Mouse (Mus musculus) hindbrain, embryonic 11.5 days (tissue): Measurements from ENCODE around the gene Lrfn1. TPM values are rescaled to one million over a fixed set of nuclear protein-coding genes. Genes with fewer than 3 reads are reported as not detected.

Experiments used
- ATAC-seq: fragments of 200-750 bp; cut with Nextera tagmentation; 2 replicates; pipeline ENCODE4 v1.8.0; 2017; ENCODE audit warnings: mild to moderate bottlenecking, moderate TSS enrichment, moderate library complexity; ENCODE audit not compliant: low FRiP score
- DNase-seq: peaks from one replicate; pipeline ENCODE4 v3.0.0-alpha.2; 2015; ENCODE audit warnings: low spot score
- H3K27ac ChIP-seq: fragments of 300-500 bp; sonication (generic); 2 replicates; pipeline ENCODE4 v1.5.1; 2014; ENCODE audit warnings: mild to moderate bottlenecking, low read depth, low read length
- H3K27me3 ChIP-seq: fragments of 300-500 bp; sonication (generic); 2 replicates; pipeline ENCODE4 v1.6.1; 2014; ENCODE audit warnings: mild to moderate bottlenecking, low read length, moderate library complexity, mixed read lengths; ENCODE audit not compliant: control insufficient read depth, insufficient read depth
- H3K36me3 ChIP-seq: fragments of 300-500 bp; sonication (generic); 2 replicates; pipeline ENCODE4 v1.6.1; 2014; ENCODE audit warnings: mild to moderate bottlenecking, low read length, moderate library complexity, mixed read lengths; ENCODE audit not compliant: control insufficient read depth, insufficient read depth
- H3K4me1 ChIP-seq: fragments of 300-500 bp; sonication (generic); replicated peaks from 2 replicates; pipeline ENCODE4 v1.6.1; 2014; ENCODE audit warnings: low read length, mixed read lengths; ENCODE audit not compliant: control insufficient read depth, insufficient read depth
- H3K4me2 ChIP-seq: fragments of 300-500 bp; sonication (generic); replicated peaks from 2 replicates; pipeline ENCODE4 v1.6.1; 2014; ENCODE audit warnings: mild to moderate bottlenecking, low read depth, low read length
- H3K4me3 ChIP-seq: fragments of 300-500 bp; sonication (generic); 2 replicates; pipeline ENCODE4 v1.5.1; 2014; ENCODE audit warnings: low read depth, low read length
- H3K9ac ChIP-seq: fragments of 300-500 bp; sonication (generic); 2 replicates; pipeline ENCODE4 v1.6.1; 2014; ENCODE audit warnings: low read depth, low read length
- H3K9me3 ChIP-seq: fragments of 300-500 bp; sonication (generic); 2 replicates; pipeline ENCODE4 v1.6.1; 2016; ENCODE audit warnings: low read length; ENCODE audit not compliant: control insufficient read depth
- WGBS: fragments of 180-500 bp; shearing (Covaris S2); extraction: QIAGEN DNeasy Blood & Tissue Kit; methylation state at CpG from one replicate; pipeline ENCODE4 v1.1.7; 2014; 5-methylcytosine and 5-hydroxymethylcytosine counted together
- polyA plus RNA-seq: library from polyadenylated mRNA; unstranded; fragments of >200 nt; fragmentation: Nextera tagmentation; extraction: Ambion mirVana; gene quantifications from 2 replicates; pipeline ENCODE4 v1.2.1, GENCODE M21; 2014

The Lrfn1 gene
- polyA plus RNA-seq, 1 experiment from 2014 or later: 5.8 TPM

DNA sequence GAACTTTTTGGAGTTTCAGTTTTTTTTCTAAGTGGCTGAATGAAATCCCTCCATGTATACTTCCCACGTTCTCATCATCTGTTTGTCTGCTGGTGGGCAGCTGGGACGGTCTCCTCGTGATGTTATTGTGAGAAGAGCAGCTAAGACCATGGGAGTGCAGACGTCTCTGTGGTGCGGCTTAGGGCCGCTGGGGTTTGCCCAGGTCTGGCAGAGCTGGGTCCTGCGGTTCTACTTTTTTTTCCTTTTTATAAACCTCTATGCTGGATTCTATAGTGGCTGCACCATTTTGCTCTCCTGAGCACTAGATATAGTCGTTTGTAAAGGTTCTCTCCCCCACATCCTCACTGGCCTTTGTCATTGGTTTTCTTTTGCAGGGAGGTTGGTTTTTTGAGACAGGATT is 59.7 kb downstream of the Lrfn1 start:
- H3K4me2 ChIP-seq: no peak overlapping the region
- ATAC-seq (no peak), DNase-seq (no peak)
- no peaks in the 10 kb centered on the region for H3K4me1 ChIP-seq
- H3K27me3 ChIP-seq: no peaks in the 10 kb centered on the region
- no peak overlapping the region for H3K27ac ChIP-seq
- H3K4me3 ChIP-seq: no peak overlapping the region
- H3K36me3 ChIP-seq: no peaks in the 10 kb centered on the region
- no peaks in the 10 kb centered on the region for H3K9me3 ChIP-seq
- no peak overlapping the region for H3K9ac ChIP-seq
- WGBS: 73% methylated on average over 8 of the region's 8 CpGs

Other genes starting within 250 kb of the Lrfn1 start
- 7.2 and 12.7 TPM in 2 replicates for gene Eid2, start 184.1 kb upstream of the Lrfn1 start, polyA plus RNA-seq
- 17.4 and 19.0 TPM in 2 replicates for gene Eid2b, start 174.2 kb upstream of the Lrfn1 start, polyA plus RNA-seq
- 0.46 and 0.52 TPM in 2 replicates for gene Selenov, start 160.8 kb upstream of the Lrfn1 start, polyA plus RNA-seq
- gene Dll3, start 149.7 kb upstream of the Lrfn1 start, polyA plus RNA-seq: 77.4 and 86.1 TPM in 2 replicates
- gene Timm50, start 139.9 kb upstream of the Lrfn1 start, polyA plus RNA-seq: 189 and 201 TPM in 2 replicates
- gene Supt5, start 113.2 kb upstream of the Lrfn1 start, polyA plus RNA-seq: 68.0 and 74.9 TPM in 2 replicates
- 746 and 776 TPM in 2 replicates for gene Rps16, start 101.3 kb upstream of the Lrfn1 start, polyA plus RNA-seq
- 39.5 and 48.0 TPM in 2 replicates for gene Plekhg2, start 79.4 kb upstream of the Lrfn1 start, polyA plus RNA-seq
- 3.4 and 3.9 TPM in 2 replicates for gene Zfp36, start 71.7 kb upstream of the Lrfn1 start, polyA plus RNA-seq
- 47.6 and 49.7 TPM in 2 replicates for gene Med29, start 59.3 kb upstream of the Lrfn1 start, polyA plus RNA-seq
- 77.6 and 79.9 TPM in 2 replicates for gene Paf1, start 59.0 kb upstream of the Lrfn1 start, polyA plus RNA-seq
- 6.5 and 8.7 TPM in 2 replicates for gene Gmfg, start 14.5 kb upstream of the Lrfn1 start, polyA plus RNA-seq
- gene Ifnl2, start 58.5 kb downstream of the Lrfn1 start, polyA plus RNA-seq: not detected in 2 replicates
- gene Ifnl3, start 70.9 kb downstream of the Lrfn1 start, polyA plus RNA-seq: not detected in 2 replicates
- not detected in 2 replicates for gene Sycn, start 88.9 kb downstream of the Lrfn1 start, polyA plus RNA-seq
- gene Nccrp1, start 95.3 kb downstream of the Lrfn1 start, polyA plus RNA-seq: not detected in 2 replicates
- 25.3 and 27.4 TPM in 2 replicates for gene Samd4b, start 146.2 kb downstream of the Lrfn1 start, polyA plus RNA-seq
- gene Pak4, start 146.2 kb downstream of the Lrfn1 start, polyA plus RNA-seq: 30.5 and 32.6 TPM in 2 replicates
- not detected in 2 replicates for gene Acp7, start 179.4 kb downstream of the Lrfn1 start, polyA plus RNA-seq
- gene Fbxo27, start 240.9 kb downstream of the Lrfn1 start, polyA plus RNA-seq: 5.1 and 5.5 TPM in 2 replicates